23 mouse cellular contexts compared by ENCODE assay signal in the genomic region with DNA sequence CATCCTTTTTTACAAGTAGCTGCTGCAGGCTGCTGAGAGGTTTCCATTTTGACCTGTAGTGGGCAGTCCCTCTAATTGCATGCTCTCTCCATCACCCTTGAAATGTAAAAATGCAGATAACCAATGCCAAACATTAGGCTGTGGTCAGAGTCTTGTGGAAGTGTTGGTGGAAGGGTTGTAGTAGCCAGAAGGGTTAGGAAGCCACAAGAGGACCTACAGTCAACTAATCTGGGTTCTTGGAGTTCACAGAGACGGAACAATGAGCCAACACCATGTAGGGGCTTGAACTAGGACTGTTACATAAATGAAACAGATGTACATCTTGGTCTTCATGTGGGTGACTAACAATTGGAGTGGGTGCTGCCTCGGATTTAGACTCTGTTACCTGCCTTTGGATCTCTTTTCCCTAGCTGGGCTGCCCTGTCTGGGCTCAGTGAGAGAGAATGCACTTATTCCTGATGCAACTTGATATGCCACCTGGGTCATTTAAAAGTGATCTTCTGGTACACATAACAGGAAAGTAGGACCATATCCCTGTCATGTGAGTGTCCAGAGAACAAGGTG. TPM values are rescaled to one million over a fixed set of nuclear protein-coding genes. Genes with fewer than 3 reads are reported as not detected.
DNase-seq lines count a peak whose midpoint lies in the region.
"Not testable (repeated sequence)": the region's sequence is repeated elsewhere in the genome, so short reads cannot be mapped to it uniquely, and the experiment has no call there.
"Had no signal": no experiment of that assay in that cellular context is flagged by ENCODE, and none has a peak within 500 bp of the region (broad histone marks: within the 10 kb centered on the region; RNA-seq: fewer than 3 reads in every experiment).

No protein-coding gene starts in this region.

- WGBS in forebrain, embryonic 10.5 days, result 63% methylated on average over 2 of the region's 2 CpGs

- not testable (repeated sequence) for H3K4me3 ChIP-seq in forebrain, embryonic 10.5 days

- DNase-seq in brain, adult 2 months (ENCODE audit: low read depth, low spot score), result peak; percentile 1
- DNase-seq in forebrain, embryonic 10.5 days (ENCODE audit: extremely low spot score, low spot score), result peak; percentile 6
- DNase-seq in gastrocnemius, postnatal 25 days, result peak; percentile 10
- peak; percentile 8 for DNase-seq in heart, adult 8-10 months (ENCODE audit: low spot score)
- DNase-seq in heart, postnatal 4 days, result peak; percentile 4
- peak; percentile 53 for DNase-seq in right cerebral cortex, adult 18-20 months
- DNase-seq in right cerebral cortex, postnatal 25 days, result peak; percentile 57

- not testable (repeated sequence) for H3K4me1 ChIP-seq in forebrain, embryonic 10.5 days

- H3K36me3 ChIP-seq in forebrain, embryonic 10.5 days (replicated peaks), result not testable (repeated sequence)

- not testable (repeated sequence) for H3K27me3 ChIP-seq in forebrain, embryonic 10.5 days (ENCODE audit: poor library complexity, severe bottlenecking)

- not testable (repeated sequence) for H3K27ac ChIP-seq in forebrain, embryonic 10.5 days

- not testable (repeated sequence) for H3K9me3 ChIP-seq in forebrain, embryonic 10.5 days

RNA-seq across cellular contexts. Expression of a gene that starts 6.2 kb away (rescaled TPM):
- polyA plus RNA-seq in forebrain, embryonic 10.5 days (2016; fragmentation: Nextera tagmentation; extraction: Ambion mirVana), result not detected in 2 replicates
- total RNA-seq in gastrocnemius, postnatal 25 days (2021), result not detected
- total RNA-seq in heart, adult 8-10 months (2022), result not detected
- total RNA-seq in heart, postnatal 4 days (2021), result not detected
- total RNA-seq: adrenal gland, adult 18-20 months; adrenal gland, adult 8-10 months; adrenal gland, postnatal 14 days; adrenal gland, postnatal 36 days; common myeloid progenitor, adult 5-6 weeks had no signal
- polyA plus RNA-seq: brain, embryonic 14.5 days; embryonic facial prominence, embryonic 12.5 days; embryonic facial prominence, embryonic 14.5 days; forebrain, embryonic 14.5 days; forebrain, embryonic 16.5 days had no signal

RNA-seq across cellular contexts. Expression of a gene that starts 10.2 kb away (rescaled TPM):
- polyA plus RNA-seq in forebrain, embryonic 10.5 days (2016; fragmentation: Nextera tagmentation; extraction: Ambion mirVana), result not detected in 2 replicates
- total RNA-seq in gastrocnemius, postnatal 25 days (2021), result not detected
- not detected for total RNA-seq in heart, adult 8-10 months (2022)
- total RNA-seq in heart, postnatal 4 days (2021), result not detected
- total RNA-seq: adrenal gland, adult 18-20 months; adrenal gland, adult 8-10 months; adrenal gland, postnatal 14 days; adrenal gland, postnatal 36 days; common myeloid progenitor, adult 5-6 weeks had no signal
- polyA plus RNA-seq: activated CD4-positive, CD25-positive, alpha-beta regulatory T cell, adult 4 months; brain, embryonic 14.5 days; CD4-positive, CD25-positive, alpha-beta regulatory T cell, adult 4 months; embryonic facial prominence, embryonic 12.5 days; embryonic facial prominence, embryonic 14.5 days; forebrain, embryonic 12.5 days; forebrain, embryonic 14.5 days; forebrain, embryonic 16.5 days; G1E had no signal

RNA-seq across cellular contexts. Expression of a gene that starts 25.0 kb away (rescaled TPM):
- polyA plus RNA-seq in forebrain, embryonic 10.5 days (2016; fragmentation: Nextera tagmentation; extraction: Ambion mirVana), result not detected in 2 replicates
- not detected for total RNA-seq in gastrocnemius, postnatal 25 days (2021)
- not detected for total RNA-seq in heart, adult 8-10 months (2022)
- not detected for total RNA-seq in heart, postnatal 4 days (2021)
- total RNA-seq: adrenal gland, adult 18-20 months; adrenal gland, adult 8-10 months; adrenal gland, postnatal 14 days; adrenal gland, postnatal 36 days; CH12.LX; common myeloid progenitor, adult 5-6 weeks; G1E had no signal
- polyA plus RNA-seq: activated CD4-positive, CD25-positive, alpha-beta regulatory T cell, adult 4 months; brain, embryonic 14.5 days; CD4-positive, CD25-positive, alpha-beta regulatory T cell, adult 4 months; embryonic facial prominence, embryonic 12.5 days; embryonic facial prominence, embryonic 14.5 days; forebrain, embryonic 12.5 days; forebrain, embryonic 14.5 days; forebrain, embryonic 16.5 days; G1E; Patski had no signal

RNA-seq across cellular contexts. Expression of a gene that starts 33.5 kb away (rescaled TPM):
- not detected in 2 replicates for polyA plus RNA-seq in forebrain, embryonic 10.5 days (2016; fragmentation: Nextera tagmentation; extraction: Ambion mirVana)
- total RNA-seq in gastrocnemius, postnatal 25 days (2021), result not detected
- total RNA-seq in heart, adult 8-10 months (2022), result not detected
- total RNA-seq in heart, postnatal 4 days (2021), result not detected
- total RNA-seq: adrenal gland, adult 18-20 months; adrenal gland, adult 8-10 months; adrenal gland, postnatal 14 days; adrenal gland, postnatal 36 days; CH12.LX; common myeloid progenitor, adult 5-6 weeks; G1E had no signal
- polyA plus RNA-seq: activated CD4-positive, CD25-positive, alpha-beta regulatory T cell, adult 4 months; brain, embryonic 14.5 days; CD4-positive, CD25-positive, alpha-beta regulatory T cell, adult 4 months; embryonic facial prominence, embryonic 12.5 days; embryonic facial prominence, embryonic 14.5 days; forebrain, embryonic 12.5 days; forebrain, embryonic 14.5 days; forebrain, embryonic 16.5 days; G1E; Patski had no signal

Comparison
In these comparisons a context has a peak if more than half of its experiments do, and no peak if none do; other contexts are left out.
1. DNase-seq: peak in every context shown above with its lines; median percentile 57 in right cerebral cortex, postnatal 25 days; 53 in right cerebral cortex, adult 18-20 months; 10 in gastrocnemius, postnatal 25 days; 8 in heart, adult 8-10 months; 6 in forebrain, embryonic 10.5 days; 4 in heart, postnatal 4 days; 1 in brain, adult 2 months.